Mouse (Mus musculus): Measurements from ENCODE around the gene Dynll1.

The Dynll1 gene

DNA sequence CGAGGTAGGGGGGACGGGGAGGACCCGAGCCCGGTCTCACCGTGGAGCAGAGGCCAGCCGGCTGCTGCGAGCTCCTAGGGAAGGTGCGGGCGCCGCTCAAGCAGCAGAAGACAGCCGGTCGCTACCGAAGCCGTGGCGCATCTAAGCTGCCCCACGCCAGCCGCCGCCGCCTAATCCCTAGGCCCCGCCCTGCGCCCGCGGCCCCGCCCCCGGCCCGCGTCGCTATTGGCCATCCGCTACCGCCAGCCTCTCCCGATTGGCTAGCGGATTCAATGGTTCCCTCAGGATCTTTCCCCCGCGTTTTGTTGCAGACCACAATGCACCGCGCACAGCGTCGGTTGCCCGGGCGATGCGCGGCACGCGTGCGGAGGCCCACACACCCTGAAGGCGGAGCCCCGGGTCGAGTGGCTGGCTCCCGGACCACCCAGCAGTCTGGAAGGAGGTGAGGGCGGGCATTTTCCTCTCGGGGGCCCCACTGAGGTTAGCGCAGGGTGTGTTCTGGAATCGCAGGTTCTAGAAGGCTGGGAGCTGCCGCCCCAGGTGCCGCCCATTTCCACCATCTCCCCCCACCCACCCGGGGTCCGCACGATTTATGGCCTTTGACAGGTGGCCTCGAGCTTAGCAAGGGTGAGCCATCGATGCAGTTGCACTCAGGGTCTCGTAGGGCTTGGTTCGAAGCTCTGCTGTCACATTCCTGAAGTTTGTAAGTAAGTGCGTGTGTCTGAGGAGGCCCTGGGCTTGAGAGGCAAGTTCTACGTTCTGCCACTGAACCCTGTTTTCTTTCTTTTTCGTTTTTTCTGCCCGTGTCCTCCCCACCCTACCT, at the start of gene Dynll1:
TSS of gene Dynll1 (minus strand) at position 208 of the 823 bp plus-strand sequence.
- DNase-seq (ENCODE audit: low spot score in 2 of 2): peak; percentile 99

DNA sequence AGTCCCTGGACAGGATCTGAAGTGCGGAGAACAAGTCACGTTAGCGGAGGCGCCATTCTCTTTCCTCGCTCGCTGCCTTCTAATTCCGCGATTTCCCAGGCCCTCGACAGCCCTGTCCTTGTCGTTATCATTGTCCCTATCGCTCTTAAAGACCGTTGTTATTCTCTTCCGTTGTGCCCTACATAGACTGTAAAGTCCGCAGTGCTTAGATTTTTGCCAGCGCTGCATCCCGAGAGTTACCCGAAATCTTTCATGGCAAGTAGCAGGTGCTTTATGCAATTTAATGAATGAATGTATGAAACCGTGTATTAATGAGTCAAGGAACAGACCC, 48.4 kb upstream of the Dynll1 start:
- no peak for DNase-seq (ENCODE audit: low spot score in 2 of 2)

DNA sequence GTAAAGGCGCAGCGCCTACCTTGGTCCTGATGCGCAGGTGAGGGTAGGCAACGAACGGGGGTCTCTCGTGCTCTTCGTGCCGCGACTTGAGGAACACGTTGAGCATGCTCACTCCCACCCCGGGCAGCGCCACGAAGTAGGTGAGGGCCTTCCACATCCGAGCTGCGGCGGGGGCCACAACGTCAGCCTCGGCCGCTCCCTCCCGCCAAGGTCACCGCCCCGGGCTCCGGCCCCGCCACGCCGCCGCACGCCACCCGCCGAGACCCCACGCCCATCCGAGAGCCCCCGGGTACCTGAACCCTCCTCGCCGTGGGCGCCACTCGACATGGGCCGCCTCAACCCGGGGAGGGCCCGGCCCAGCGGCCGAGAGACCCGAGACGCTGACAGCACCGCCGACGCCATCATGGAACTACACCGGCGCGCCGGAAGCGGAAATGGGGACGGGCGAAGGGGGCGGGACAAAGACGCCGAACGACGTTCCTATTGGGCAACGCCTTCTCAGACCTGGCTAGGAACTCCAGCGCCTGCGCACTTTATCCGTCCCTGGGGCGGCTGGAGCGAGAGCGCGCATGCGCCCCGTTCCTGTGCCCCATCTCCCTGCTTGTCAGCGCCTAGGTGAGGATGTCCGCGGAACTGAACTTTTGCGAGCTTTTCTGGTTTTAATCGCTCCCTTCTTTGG, 47.9 kb upstream of the Dynll1 start, which contains the start of gene Cox6a1:
TSS of gene Cox6a1 (minus strand) at position 436 of the 679 bp plus-strand sequence.
- peak; percentile 98 to 99 for DNase-seq (ENCODE audit: low spot score in 2 of 2)

DNA sequence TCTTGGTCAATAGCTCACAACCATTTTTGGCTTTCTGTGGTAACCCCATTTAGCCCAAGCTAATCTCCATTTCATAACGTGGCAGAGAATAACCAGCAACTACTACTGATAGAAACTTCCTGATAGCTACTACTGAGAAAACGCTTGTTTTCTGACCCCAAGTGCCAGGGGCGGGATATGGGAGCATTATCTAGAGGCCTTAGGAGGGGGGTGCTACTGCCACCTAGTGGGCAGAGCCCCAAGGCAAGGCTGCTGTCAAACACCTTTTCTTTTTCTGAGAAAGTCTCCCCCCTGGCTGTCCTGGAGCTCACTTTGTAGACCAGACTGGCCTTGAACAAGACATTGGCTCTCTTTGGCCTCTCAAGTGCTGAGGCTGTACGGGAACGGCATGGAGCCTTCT, 46.8 kb upstream of the Dynll1 start:
- DNase-seq (ENCODE audit: low spot score in 2 of 2): peak; percentile 77 to 83

DNA sequence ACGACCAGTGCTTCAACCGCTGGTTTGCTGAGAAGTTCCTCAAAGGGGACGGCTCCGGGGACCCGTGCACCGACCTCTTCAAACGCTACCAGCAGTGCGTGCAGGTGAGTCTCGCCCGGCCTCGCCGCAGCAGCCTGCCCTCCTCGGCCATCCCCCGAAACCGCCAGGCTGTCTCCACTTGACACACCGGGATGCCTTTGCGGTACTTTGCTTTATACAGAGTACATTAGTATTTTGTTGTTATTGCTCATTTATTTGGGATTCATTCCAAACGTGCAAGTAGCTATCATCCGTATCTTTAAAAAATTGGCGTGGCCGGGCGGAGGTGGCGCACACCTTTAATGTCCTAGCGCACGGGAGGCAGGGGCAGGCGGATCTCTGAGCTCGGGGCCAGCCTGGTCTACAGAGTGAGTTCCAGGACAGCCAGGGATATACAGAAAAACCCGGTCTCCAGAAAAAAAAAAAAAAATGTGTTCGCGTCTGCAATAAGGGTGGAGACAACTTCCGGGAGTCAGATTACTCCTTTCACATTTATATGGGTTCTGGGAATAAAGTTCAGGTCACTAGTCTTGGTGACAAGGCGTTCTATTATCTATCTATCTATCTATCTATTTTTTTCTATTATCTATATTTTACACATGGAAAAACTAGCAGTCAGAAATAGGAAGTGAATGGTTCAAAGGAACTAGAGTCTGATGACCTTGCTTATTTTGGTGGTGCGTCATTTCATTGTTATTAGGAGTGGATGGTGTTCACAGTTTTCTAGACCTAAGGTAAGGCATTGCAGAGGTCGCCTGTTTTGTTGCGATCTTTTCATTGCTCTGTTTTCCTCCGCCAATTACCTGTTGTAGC, 40.7 kb upstream of the Dynll1 start:
- no peak for DNase-seq (ENCODE audit: low spot score in 2 of 2)

DNA sequence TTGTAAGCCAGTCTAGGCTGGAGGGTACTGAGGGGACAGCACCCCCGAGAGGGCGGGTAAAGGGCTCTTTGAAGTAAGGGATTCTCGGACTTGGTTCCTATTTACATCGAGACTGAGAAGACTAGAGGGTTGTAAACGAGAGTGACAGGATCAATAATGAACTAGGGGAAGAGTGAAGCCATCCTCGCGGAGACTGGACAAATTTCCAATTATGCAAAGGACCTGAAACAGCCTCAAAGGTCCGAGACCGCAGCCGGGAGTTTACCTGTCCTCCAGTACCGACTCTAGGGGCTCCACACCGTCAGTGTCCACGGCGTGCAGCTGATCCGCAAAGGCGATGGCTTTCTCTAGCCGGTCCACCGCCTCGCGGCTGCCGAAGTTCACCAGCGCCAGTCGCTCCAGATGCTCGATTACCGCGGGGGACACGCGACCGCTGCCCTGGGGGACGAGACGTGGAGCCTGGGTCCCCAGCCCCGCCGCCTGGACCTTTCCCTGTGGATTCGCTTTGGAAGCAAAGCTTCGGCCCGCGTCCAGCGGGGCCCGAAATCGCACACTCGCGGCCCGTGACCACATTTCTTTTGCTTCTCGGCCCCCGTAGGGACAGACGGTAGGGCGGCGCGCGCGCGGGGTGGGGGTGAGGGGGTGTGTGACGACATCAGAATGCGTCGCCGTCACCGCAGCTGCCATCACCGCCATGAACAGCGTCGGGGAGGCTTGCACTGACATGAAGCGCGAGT, 39.9 kb upstream of the Dynll1 start, which contains the start of the genes Gatc and Triap1:
TSS of gene Gatc (minus strand) at position 602 of the 737 bp plus-strand sequence.
TSS of gene Triap1 (plus strand) at position 649 of the 737 bp plus-strand sequence.
- DNase-seq (ENCODE audit: low spot score in 2 of 2): peak; percentile 93 to 95

DNA sequence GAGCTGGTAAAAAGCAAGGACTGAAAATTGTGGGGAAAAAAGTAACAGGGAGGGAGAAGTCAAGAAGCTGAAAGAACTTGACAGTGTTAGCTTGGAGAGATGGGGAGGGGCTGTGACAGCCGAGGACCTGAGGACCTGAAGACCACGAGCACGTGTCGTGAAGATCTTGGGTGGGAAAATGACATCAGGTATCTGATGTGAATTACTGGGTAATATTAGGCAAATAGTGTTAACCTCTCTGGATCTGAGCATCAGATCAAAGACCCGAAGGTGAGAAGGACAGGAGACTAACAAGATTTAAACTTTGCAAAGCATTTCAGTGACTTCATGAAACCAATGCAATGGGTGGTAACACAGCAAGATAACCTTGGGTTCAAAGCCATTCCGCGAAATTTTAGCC, 39.2 kb upstream of the Dynll1 start:
- DNase-seq (ENCODE audit: low spot score in 2 of 2): no peak

DNA sequence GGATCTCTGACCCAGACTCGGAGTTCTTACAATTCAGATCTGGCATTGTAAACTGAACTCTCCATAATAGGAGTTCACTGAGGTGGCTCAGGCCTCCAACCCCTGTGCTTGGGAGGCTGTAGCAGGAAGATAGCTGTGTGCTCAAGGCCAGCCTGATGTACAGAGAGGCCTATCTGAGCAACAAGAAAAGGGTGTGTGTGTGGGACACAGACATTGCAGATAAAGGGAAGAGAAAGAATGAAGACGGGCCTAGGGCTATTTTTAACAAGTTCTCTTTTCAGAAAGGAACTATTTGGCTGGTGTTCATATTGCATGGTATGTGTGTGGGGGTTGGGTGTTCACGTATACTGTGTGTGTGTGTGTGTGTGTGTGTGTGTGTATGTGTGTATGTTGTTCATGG, 32.8 kb upstream of the Dynll1 start:
- no peak for DNase-seq (ENCODE audit: low spot score in 2 of 2)

DNA sequence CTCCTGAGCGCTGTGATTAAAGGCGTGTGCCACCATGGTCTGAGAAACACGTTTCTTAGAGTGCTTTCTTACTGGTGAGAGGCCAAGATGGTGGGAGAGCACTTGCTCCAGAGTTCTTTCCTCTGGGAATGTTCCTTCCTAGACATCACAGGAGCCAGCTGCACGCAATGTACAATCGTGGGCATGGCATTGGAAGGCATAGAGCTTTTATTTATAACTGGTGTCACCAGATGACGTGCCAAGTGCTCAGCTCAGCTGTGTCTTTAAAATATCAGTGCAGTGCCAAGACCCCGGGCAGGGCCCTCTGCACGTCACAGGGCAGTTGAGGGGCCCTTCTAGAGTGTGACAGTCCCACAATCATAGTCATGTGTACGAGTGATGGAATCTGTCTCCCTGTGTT, 30.2 kb upstream of the Dynll1 start:
- DNase-seq (ENCODE audit: low spot score in 2 of 2): no peak

DNA sequence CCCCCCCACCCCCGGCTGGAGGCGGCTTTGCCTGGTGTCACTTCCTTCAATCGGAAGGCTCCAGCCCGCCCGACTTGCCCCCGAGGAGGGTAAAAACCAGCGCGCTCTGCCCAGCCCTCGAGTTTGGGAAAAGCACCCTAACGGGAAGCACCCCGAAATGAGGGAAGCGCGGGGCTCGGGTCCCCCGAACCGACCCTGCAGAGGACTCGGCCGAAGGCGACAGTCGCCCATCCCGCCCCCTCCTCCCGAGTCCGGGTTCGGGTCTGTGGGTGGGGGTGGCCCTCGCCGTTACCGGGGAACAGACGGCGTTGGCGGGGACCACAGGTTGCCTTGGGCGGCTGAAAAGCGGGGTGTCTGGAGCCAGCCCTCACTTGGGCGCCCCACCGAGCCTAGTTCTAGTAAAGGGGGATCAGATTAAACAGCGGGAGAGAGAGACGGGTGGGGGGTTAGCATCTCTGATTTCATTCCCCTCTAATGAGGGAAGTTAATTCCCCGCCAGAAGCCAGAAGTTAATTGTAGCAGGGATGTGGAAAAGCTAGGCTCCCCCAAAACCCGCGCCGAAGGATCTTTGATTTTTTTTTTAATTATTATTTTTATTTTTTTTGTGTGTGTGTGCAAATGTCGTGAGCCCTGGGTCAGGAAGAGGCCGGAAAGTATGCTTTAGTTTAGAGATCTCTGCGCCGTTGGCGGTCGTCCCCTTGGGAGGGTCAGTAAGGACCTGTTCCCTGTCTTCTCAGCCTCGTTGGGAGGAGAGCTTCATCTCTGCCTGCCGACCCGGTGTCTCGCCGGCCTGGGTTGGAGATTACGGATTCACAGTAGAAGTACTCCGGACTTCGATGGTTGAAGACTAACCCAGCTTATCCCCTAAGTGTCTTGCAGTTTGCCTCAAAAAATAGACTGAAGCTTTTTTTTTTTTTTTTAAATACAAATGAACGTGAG, 27.1 kb upstream of the Dynll1 start:
- DNase-seq (ENCODE audit: low spot score in 2 of 2): peak in 1 of 2 experiments; percentile 59

DNA sequence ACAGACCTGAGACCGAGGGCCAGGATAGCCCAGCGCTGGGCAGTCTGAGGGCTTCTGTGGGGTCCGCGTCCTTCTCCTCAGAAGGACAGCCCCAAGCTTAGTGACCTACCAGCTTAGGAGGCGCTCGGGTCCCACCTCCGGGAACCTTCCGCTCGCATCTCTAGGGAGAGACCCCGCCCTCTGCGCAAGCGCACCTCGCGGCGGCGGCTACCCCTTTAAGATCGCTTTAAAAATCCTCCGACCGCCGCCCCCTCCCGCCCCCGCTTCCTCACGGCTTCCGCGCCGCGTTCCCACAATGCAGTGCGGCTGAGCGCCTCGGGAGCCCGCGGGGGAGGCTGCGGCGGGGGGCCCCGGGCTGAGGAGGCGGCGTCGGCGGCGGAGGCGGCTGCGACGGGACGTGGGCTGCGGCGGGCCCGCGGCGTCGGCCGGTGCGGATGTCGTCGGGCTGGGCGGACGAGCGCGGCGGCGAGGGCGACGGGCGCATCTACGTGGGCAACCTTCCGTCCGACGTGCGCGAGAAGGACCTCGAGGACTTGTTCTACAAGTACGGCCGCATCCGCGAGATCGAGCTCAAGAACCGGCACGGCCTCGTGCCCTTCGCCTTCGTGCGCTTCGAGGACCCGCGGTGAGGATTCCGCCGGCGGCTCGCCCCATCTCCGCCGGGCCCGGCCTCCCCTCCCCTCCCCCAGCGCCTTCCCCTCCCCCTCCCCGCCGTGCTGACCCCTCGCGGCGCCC, 26.2 kb upstream of the Dynll1 start, which contains the start of gene Srsf9:
TSS of gene Srsf9 (plus strand) at position 303 of the 735 bp plus-strand sequence.
- peak; percentile 96 to 97 for DNase-seq (ENCODE audit: low spot score in 2 of 2)

DNA sequence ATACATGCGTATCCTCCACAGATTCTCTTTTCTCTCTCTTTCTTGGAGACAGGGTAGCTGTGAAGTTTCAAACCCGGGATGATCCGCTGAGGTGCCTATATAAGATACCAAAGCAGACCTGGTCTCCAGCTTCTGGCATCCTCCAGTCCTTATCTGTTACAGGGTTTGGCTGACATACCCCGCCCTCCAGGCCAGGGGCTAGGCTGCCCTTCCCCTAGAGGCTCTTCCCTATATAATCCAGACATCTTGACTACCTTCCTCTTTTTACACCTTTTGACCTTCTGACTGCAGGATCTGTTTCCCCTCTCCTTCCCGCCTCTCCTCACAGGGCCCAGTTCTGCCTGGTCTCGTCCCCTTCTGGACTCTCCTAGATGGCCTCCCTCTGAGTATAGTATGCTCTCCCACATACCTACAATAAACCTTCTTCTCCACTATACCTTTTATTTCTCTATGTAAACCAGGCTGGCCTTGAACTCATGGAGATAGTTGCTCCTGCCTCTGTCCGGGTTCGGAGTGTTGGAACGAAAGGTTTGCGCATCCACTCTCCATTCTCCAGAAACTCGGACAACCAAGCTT, 25.5 kb upstream of the Dynll1 start:
- no peak for DNase-seq (ENCODE audit: low spot score in 2 of 2)

DNA sequence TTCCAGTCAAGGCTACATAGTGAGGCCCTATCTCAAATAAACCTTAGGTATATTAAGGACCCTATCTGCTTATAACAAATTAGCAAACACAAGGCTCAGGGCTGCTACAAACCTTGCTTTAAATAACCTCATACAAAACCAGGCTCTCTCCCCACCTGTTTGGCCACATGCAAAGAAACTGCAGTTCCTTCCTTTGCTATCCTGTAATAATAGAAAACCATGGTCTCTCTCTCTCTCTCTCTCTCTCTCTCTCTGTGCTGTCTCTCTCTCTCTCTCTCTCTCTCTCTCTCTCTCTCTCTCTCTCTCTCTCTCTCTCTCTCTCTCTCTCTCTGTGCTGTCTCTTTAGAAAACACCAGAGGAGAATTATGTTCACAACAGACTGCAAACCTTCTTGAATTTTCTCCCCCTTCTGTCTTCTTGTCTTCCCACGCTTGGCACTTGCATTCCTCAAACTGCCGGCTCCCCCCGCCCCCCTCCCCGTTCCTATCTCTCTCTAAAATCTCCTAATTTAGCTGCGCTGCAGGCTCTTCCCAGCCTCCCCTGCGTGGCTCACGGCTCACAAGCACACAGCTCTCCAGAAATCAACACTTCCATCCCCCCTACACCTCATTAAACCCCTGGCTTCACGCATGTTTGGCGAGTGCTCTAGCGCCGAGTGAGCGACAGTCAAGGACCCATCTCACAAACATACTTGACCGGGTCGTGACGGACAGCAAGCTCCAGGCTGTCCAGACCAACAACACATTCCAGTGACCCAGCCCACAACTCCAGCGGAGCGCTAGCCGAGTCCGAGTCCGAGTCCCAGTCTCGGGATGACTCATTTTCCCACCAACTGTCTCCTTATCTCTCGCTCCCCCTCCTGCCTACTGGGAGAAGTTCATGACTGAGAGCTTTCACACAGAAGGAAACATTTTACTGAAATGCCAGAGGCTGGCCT, 18.5 kb upstream of the Dynll1 start:
- DNase-seq (ENCODE audit: low spot score in 2 of 2): peak; percentile 79 to 88

DNA sequence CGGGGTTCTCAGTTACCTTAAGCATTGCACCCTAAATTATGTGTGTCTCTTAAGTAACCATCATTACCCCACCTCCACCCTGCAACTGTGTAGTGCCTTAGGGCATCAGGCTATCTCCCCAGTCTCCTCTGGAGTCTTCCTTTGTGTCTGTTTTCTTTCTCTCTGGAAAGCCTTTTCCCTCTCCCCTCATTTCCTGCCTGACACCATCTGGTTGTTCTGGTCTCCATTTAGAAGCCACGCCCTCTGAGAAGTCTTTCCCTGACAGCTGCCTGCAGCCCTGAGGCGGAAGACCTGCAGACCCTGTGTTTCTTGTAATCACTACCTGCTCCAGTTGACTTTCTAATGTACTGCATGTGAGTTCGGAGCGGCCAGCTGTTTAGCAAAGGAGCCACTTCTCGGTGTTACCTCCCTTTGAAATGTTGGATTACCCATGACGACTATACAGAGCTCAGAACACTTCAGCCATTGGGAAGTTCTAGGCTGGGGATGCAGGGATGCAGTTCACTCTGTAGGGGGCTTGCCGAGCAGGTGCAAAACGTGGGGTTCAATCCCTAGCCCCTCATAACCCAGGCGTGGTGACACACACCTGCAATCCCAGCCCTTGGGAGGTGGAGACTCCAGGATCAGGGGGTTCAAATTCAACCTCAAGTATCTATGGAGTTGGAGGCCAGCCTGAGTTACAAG, 17.0 kb upstream of the Dynll1 start:
- no peak for DNase-seq (ENCODE audit: low spot score in 2 of 2)

DNA sequence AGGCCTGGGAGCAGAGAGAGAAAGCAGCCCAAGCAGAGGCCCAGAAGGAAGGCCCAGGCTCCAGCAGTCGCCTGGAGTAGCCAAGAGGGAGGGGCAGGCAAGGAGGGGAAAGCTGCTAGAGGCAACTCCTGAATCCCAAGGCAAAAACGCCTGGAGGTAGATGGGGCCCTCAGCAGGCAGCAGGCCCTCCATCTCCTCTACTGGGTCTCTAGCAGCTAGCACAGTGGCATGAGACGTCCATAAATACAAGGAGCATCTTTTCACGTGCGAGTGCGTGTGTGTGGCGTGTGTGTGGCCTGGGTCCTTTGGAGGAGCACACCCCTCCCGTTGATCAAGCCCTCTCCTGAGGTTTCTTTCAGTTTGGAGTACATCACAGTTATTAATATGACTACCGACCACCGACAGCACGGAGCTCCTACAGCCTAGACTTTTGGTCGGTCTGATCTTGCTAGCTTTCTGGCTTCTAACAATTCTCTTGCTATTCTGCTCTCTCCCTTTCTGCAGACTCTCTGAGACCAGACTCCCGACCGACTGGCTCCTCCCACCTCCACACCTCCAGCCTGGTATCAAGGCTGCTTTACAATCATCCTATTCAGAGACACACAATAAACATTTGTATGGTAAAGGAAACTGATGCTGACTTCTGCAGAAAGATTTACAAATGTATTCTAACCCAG, 16.3 kb upstream of the Dynll1 start:
- DNase-seq (ENCODE audit: low spot score in 2 of 2): no peak

DNA sequence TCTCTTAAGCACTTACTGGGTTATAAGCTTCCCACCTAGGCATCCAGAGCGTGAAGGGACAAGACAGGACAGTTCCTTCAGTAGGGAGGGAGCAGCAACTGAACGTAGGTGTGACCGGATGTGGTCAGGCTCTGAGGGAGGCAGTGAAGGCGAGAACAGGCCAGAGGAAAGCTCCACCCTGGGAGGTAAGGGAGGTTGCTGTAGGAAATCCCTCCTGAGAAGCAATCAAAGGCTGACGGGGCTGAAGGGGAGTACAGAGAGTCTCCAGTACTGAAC, 12.8 kb upstream of the Dynll1 start:
- DNase-seq (ENCODE audit: low spot score in 2 of 2): no peak
